Mouse (Mus musculus) lung, postnatal 0 days (tissue): Measurements from ENCODE around the gene Csnk1g2. TPM values are rescaled to one million over a fixed set of nuclear protein-coding genes. Genes with fewer than 3 reads are reported as not detected.
A peak's percentile ranks its signal among the peaks of the same experiment; 100 is the strongest.

ENCODE experiments used
- ATAC-seq: fragments of 200-750 bp; cut with Nextera tagmentation; 2 replicates; pipeline ENCODE4 v1.8.0; 2017; ENCODE audit warnings: moderate library complexity
- DNase-seq: peaks from one replicate; pipeline ENCODE4 v3.0.0-alpha.2; 2016; ENCODE audit warnings: low spot score
- H3K27ac ChIP-seq: fragments of 300-500 bp; sonication (generic); 2 replicates; pipeline ENCODE4 v1.5.1; 2014; ENCODE audit warnings: antibody characterized with exemption, mild to moderate bottlenecking, low read length, mixed read lengths
- H3K27me3 ChIP-seq: fragments of 300-500 bp; sonication (generic); replicated peaks from 2 replicates; pipeline ENCODE4 v1.6.1; 2014; ENCODE audit warnings: low read length, mixed read lengths; ENCODE audit not compliant: insufficient read depth
- H3K36me3 ChIP-seq: fragments of 300-500 bp; sonication (generic); 2 replicates; pipeline ENCODE4 v1.6.1; 2014; ENCODE audit warnings: low read length, mixed read lengths; ENCODE audit not compliant: insufficient read depth
- H3K4me1 ChIP-seq: fragments of 300-500 bp; sonication (generic); 2 replicates; pipeline ENCODE4 v1.6.1; 2014; ENCODE audit warnings: antibody characterized with exemption, low read depth, low read length, mixed read lengths; ENCODE audit not compliant: insufficient read depth
- H3K4me2 ChIP-seq: fragments of 300-500 bp; sonication (generic); replicated peaks from 2 replicates; pipeline ENCODE4 v1.6.1; 2014; ENCODE audit warnings: low read depth, mild to moderate bottlenecking, low read length, moderate library complexity, mixed read lengths
- H3K4me3 ChIP-seq: fragments of 300-500 bp; sonication (generic); 2 replicates; pipeline ENCODE4 v1.5.1; 2014; ENCODE audit warnings: low read depth, low read length
- H3K9ac ChIP-seq: fragments of 300-500 bp; sonication (generic); replicated peaks from 2 replicates; pipeline ENCODE4 v1.6.1; 2014; ENCODE audit warnings: low read depth, mild to moderate bottlenecking
- H3K9me3 ChIP-seq: fragments of 300-500 bp; sonication (generic); 2 replicates; pipeline ENCODE4 v1.6.1; 2016; ENCODE audit warnings: low read length, mixed read lengths
- CTCF ChIP-seq: IDR thresholded peaks from 2 replicates; pipeline ENCODE4 v1.5.1; 2016; ENCODE audit warnings: antibody characterized with exemption, mild to moderate bottlenecking
- EP300 ChIP-seq: IDR thresholded peaks from 2 replicates; pipeline ENCODE4 v1.6.1; 2016; ENCODE audit warnings: antibody characterized with exemption, mild to moderate bottlenecking, control low read depth
- WGBS: fragments of 180-500 bp; shearing (Covaris S2); extraction: QIAGEN DNeasy Blood & Tissue Kit; methylation state at CpG from one replicate; pipeline ENCODE4 v1.1.7; 2014; 5-methylcytosine and 5-hydroxymethylcytosine counted together
- polyA plus RNA-seq: library from polyadenylated mRNA; unstranded; fragments of >200 nt; fragmentation: Nextera tagmentation; extraction: Ambion mirVana; gene quantifications from 2 replicates; pipeline ENCODE4 v1.2.1, GENCODE M21; 2015

Gene Csnk1g2
- polyA plus RNA-seq, 1 experiment from 2014 or later = 111 TPM

DNA sequence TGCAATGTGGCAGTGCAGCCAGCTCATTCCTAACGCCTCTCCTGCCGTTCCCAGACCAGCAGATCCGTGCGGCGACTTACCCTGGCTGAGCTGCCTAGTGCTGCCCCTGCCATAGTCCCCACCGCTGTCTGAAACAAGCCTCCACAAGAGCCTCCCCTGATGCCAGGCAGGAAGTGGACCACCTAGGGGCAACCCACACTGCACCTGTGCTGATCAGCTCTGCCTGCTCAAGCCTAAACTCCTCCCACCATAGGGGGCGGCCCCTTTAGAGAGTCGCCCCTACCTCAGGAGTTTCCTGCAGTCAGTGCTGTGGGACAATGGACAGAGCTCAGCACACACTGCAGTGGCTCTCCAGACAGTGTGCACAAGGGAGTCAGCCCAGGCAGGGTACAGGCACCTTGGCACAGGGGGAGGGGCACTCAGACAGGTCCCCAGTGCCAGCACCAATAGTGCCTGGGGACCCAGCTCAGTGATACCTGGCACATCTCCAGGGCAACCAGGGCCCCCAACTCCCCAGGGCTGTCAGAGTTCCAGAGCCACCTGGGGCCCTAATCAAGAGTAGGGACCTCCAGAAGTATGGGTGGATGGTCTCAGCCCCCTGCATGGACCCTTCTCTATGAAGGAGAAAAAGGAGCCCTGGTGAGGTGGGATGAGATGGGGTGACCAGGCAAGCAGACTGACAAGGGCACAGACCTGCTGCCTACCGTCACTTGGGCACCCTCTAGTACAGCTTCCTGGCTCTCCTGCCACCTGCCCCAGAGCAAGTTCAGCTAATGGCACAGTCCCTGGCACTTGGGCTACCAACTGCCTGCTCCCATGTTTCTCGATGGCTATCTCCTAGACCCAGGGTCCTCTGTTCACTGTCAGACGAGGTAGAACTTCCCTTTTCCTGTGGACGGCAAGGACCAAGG, 37.7 kb upstream of the Csnk1g2 start:
- Histone ChIP-seq H3K27me3 (no peaks in the 10 kb centered on the region), H3K4me1 (peaks cover 22% of the 10 kb centered on the region; the same call in 1 of the 2 replicates), H3K9me3 (no peaks in the 10 kb centered on the region), H3K9ac (no peak overlapping the region), H3K27ac (peak overlapping the region; percentile 38), H3K36me3 (no peaks in the 10 kb centered on the region), H3K4me2 (peak overlapping the region; percentile 51), H3K4me3 (no peak overlapping the region)
- ATAC-seq (no peak), DNase-seq (no peak)
- TF ChIP-seq CTCF = no peak
- no peak for TF ChIP-seq EP300
- 60% methylated on average over 12 of the region's 12 CpGs for WGBS

DNA sequence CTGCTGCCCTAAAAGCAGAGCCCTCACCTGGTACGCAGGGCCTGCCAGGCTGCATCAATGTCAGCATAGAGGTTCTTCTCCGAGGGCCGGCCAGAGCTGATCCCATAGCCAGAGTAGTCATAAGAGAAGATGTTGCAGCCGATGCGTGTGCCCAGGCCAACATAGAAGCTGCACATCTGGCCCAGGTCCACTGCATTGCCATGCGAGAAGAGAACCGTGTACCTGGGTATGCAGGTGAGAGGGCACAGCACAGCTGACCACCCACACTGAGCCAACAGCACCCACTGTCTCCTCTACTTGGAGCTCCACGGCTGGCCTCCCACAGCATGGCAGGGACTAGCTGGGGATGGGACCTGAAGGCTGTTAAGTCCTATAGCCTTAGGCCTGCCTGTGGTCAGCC, 37.1 kb upstream of the Csnk1g2 start:
- peak overlapping the region; percentile 51 for H3K4me2 ChIP-seq
- TF ChIP-seq CTCF (no peak), EP300 (no peak)
- H3K36me3 ChIP-seq = no peaks in the 10 kb centered on the region
- peaks cover 22% of the 10 kb centered on the region; the same call in 1 of the 2 replicates for H3K4me1 ChIP-seq
- no peaks in the 10 kb centered on the region for H3K27me3 ChIP-seq
- no peak overlapping the region for H3K27ac ChIP-seq
- H3K9ac ChIP-seq = no peak overlapping the region
- H3K4me3 ChIP-seq = no peak overlapping the region
- 81% methylated on average over 8 of the region's 8 CpGs for WGBS
- ATAC-seq (no peak), DNase-seq (no peak)
- H3K9me3 ChIP-seq = no peaks in the 10 kb centered on the region

DNA sequence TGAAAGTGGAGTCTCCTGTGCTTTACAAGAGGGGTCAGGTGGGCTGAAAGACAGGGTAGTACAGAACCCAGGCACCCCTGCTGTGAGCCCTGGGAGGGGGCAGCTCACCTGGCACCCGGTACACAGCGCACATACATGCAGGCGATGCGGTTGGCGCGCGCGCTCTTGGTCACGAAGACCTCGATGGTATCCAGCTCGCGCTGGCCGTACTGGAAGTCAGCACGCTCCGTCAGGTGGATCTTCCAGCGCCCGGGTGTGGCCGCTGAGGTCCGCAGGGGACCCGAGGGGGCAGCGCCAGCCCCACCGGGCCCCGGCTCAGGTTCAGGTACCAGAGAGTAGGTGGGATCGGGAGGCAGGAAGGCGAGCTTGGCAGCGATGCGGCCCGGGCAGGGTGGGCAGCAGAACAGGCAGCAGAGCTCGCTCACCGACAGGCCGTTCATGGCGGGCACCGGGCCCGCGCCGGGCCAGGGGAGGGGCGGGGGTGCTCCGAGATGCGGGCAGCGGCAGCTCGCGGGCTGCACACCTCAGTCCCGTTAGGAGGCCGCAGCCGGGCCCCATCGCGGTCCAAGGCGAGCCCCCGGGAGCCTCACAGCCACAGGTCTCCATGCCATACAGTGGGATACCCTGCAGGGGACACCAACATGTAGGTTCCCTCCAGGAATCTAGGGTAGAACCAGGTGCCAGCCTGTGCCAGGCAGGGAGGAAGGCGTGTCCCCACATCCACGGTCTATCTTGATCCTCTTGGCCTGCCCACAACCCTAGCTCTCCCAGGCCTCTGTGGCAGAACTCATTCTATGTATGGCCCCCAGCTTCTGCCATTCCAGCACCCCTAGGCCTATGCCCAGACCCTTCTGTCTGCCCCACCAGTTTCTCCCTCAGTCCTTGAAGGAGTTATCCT, 36.0 kb upstream of the Csnk1g2 start:
- TF ChIP-seq EP300 = no peak
- no peak for TF ChIP-seq CTCF
- Histone ChIP-seq H3K27ac (peak overlapping the region; percentile 86), H3K4me2 (peak overlapping the region; percentile 51), H3K9ac (no peak overlapping the region), H3K4me1 (peaks cover 22% of the 10 kb centered on the region; the same call in 1 of the 2 replicates), H3K4me3 (peak overlapping the region; percentile 15; the same call in 1 of the 2 replicates), H3K36me3 (no peaks in the 10 kb centered on the region), H3K27me3 (no peaks in the 10 kb centered on the region), H3K9me3 (no peaks in the 10 kb centered on the region)
- 85% methylated on average over 38 of the region's 51 CpGs for WGBS
- DNase-seq (no peak), ATAC-seq (no peak)

DNA sequence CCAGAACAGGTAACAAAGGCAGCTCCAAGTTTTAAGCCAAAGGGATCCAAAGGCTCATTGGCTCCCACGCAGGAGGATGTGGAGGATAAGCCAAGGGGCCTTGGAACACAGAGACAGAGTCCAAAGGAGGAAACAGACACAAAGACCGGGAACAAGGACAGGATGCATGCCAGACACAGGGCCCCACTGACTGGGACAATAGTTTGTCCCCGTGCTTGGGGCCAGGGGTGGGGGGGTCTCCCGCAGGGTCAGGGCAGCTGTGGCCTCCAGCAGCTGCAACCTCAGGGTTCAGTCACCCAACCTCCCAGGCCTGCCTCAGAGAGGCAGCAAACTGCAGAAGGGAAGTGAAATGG, 35.4 kb upstream of the Csnk1g2 start:
- TF ChIP-seq EP300 (no peak; the same call in 1 of the 2 replicates), CTCF (no peak)
- Histone ChIP-seq H3K27ac (peak overlapping the region; percentile 86), H3K9ac (no peak overlapping the region), H3K9me3 (no peaks in the 10 kb centered on the region), H3K36me3 (no peaks in the 10 kb centered on the region), H3K27me3 (no peaks in the 10 kb centered on the region), H3K4me1 (peaks cover 22% of the 10 kb centered on the region; the same call in 1 of the 2 replicates), H3K4me3 (no peak overlapping the region), H3K4me2 (peak overlapping the region; percentile 51; the same call in 1 of the 2 replicates)
- DNase-seq = peak; percentile 60
- ATAC-seq = peak; percentile 21
- WGBS = 43% methylated on average over 4 of the region's 4 CpGs

DNA sequence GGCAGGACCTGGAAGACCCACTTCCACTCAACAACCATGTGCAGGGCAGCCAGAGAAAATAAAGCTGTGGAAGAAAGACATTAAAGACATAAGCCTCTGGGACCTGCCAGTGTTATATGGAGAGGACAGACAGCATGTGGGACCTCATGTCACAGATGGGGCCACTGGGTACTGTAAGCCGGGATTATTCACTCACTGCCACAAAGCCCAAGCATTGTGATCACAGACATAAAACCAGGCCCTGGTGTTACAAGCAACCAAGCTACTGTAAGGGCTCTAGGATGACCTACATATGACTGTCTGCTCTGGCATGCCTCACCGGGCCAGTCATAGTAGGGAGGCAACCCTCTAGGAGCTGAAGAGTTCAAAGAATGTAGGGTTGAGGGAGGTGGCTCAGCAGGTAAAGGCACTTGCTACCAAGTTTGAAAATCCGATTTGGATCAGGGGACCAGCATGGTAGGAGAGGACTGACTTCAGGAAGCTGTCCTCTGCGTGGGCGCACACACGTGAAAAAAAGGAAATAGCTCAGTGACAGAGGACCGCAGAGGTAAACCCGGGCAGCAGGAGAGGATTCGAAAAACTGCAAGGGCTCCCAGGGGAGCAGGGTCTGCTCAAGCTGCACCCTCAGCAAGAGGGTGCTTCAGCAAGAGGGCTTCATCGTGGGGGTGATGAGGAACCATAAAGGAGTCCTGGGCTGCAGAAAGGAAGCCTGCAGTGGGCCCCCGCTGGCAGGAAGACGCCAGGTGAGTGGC, 33.3 kb upstream of the Csnk1g2 start:
- Histone ChIP-seq H3K36me3 (no peaks in the 10 kb centered on the region), H3K4me1 (peaks cover 22% of the 10 kb centered on the region; the same call in 1 of the 2 replicates), H3K9ac (peak overlapping the region; percentile 90), H3K9me3 (no peaks in the 10 kb centered on the region), H3K4me3 (peak overlapping the region; percentile 88), H3K27ac (peak overlapping the region; percentile 78), H3K4me2 (peak overlapping the region; percentile 95), H3K27me3 (no peaks in the 10 kb centered on the region)
- 10% methylated on average over 12 of the region's 12 CpGs for WGBS
- ATAC-seq (no peak), DNase-seq (peak; percentile 51)
- no peak for TF ChIP-seq CTCF
- TF ChIP-seq EP300 = no peak
